Mouse (Mus musculus) MEL (cell line): ENCODE data around the gene Egf. TPM values are rescaled to one million over a fixed set of nuclear protein-coding genes. Genes with fewer than 3 reads are reported as not detected.

Experiments used
- DNase-seq: peaks from one replicate; pipeline ENCODE4 v3.0.0; 2011; ENCODE audit warnings: low read depth, low spot score
- H3K27ac ChIP-seq: 2 replicates; pipeline ENCODE4 v1.5.1; 2012; ENCODE audit warnings: low read depth, mild to moderate bottlenecking, control low read depth, low read length, moderate library complexity; ENCODE audit not compliant: control insufficient read depth
- H3K27me3 ChIP-seq, 2 experiments: fragments of 150-350 bp in 1 of 2; sonication (generic) in 1 of 2; 2 replicates each; pipeline ENCODE4 v1.6.1; 2012; ENCODE audit warnings: low read length in 2 of 2, mild to moderate bottlenecking in 2 of 2, improper control_type of control experiment in 1 of 2, moderate library complexity in 1 of 2; ENCODE audit not compliant: insufficient read depth in 2 of 2, control insufficient read depth in 1 of 2
- H3K36me3 ChIP-seq, 2 experiments: 2 replicates each; pipeline ENCODE4 v1.6.1; 2012 to 2014; ENCODE audit warnings: low read length in 2 of 2, improper control_type of control experiment in 1 of 2, inconsistent platforms in 1 of 2, mild to moderate bottlenecking in 1 of 2; ENCODE audit not compliant: insufficient read depth in 2 of 2, control insufficient read depth in 1 of 2
- H3K4me1 ChIP-seq, 2 experiments: fragments of 150-350 bp in 1 of 2; sonication (generic) in 1 of 2; 2 replicates each; pipeline ENCODE4 v1.6.1; 2012; ENCODE audit warnings: low read length in 2 of 2, improper control_type of control experiment in 1 of 2, mild to moderate bottlenecking in 1 of 2; ENCODE audit not compliant: insufficient read depth in 2 of 2, control insufficient read depth in 1 of 2
- H3K4me3 ChIP-seq, 2 experiments: fragments of 150-350 bp in 1 of 2; sonication (generic) in 1 of 2; 2 replicates each; pipeline ENCODE4 v1.5.1; 2012; ENCODE audit warnings: low read depth in 2 of 2, low read length in 2 of 2, mild to moderate bottlenecking in 2 of 2, moderate library complexity in 2 of 2, control low read depth in 1 of 2, improper control_type of control experiment in 1 of 2; ENCODE audit not compliant: control insufficient read depth in 1 of 2, insufficient read depth in 1 of 2
- H3K79me2 ChIP-seq: 2 replicates; pipeline ENCODE4 v1.6.1; 2012; ENCODE audit warnings: mild to moderate bottlenecking, low read length, moderate library complexity; ENCODE audit not compliant: control insufficient read depth, poor library complexity, insufficient read depth
- H3K9ac ChIP-seq: 2 replicates; pipeline ENCODE4 v1.6.1; 2012; ENCODE audit warnings: low read depth, mild to moderate bottlenecking, control low read depth, low read length, moderate library complexity; ENCODE audit not compliant: control insufficient read depth, poor library complexity, severe bottlenecking
- H3K9me3 ChIP-seq: fragments of 150-350 bp; sonication (generic); replicated peaks from 2 replicates; pipeline ENCODE4 v1.6.1; 2012; ENCODE audit warnings: mild to moderate bottlenecking, low read length, improper control_type of control experiment, moderate library complexity; ENCODE audit not compliant: insufficient read depth
- BHLHE40 ChIP-seq: IDR thresholded peaks from 2 replicates; pipeline ENCODE4 v1.6.1; 2012; ENCODE audit warnings: low read depth, mild to moderate bottlenecking, inconsistent platforms, low read length, improper control_type of control experiment, borderline replicate concordance
- CTCF ChIP-seq, 3 experiments: IDR thresholded peaks in 2 of 3; conservative IDR thresholded peaks in 1 of 3; 2 replicates each; pipeline ENCODE4 v1.5.1; 2011 to 2012; ENCODE audit warnings: low read length in 3 of 3, low read depth in 2 of 3, mild to moderate bottlenecking in 2 of 3, improper control_type of control experiment in 1 of 3, inconsistent platforms in 1 of 3, mixed read lengths in 1 of 3, moderate library complexity in 1 of 3; ENCODE audit not compliant: control insufficient read depth in 1 of 3, insufficient read depth in 1 of 3, poor library complexity in 1 of 3, severe bottlenecking in 1 of 3
- E2F4 ChIP-seq: IDR thresholded peaks from 2 replicates; pipeline ENCODE4 v1.6.1; 2011; ENCODE audit warnings: low read depth, low read length, improper control_type of control experiment, borderline replicate concordance
- EP300 ChIP-seq, 2 experiments: IDR thresholded peaks; 2 replicates each; pipeline ENCODE4 v1.6.1; 2011; ENCODE audit warnings: improper control_type of control experiment in 2 of 2, low read length in 2 of 2, low read depth in 1 of 2, mild to moderate bottlenecking in 1 of 2
- ETS1 ChIP-seq: IDR thresholded peaks from 2 replicates; pipeline ENCODE4 v1.6.1; 2012; ENCODE audit warnings: low read depth, mild to moderate bottlenecking, inconsistent platforms, low read length, improper control_type of control experiment, moderate library complexity
- GABPA ChIP-seq: IDR thresholded peaks from 2 replicates; pipeline ENCODE4 v1.6.1; 2012; ENCODE audit warnings: low read depth, mild to moderate bottlenecking, inconsistent platforms, low read length, improper control_type of control experiment, moderate library complexity
- GATA1 ChIP-seq: IDR thresholded peaks from 2 replicates; pipeline ENCODE4 v1.6.1; 2011; ENCODE audit warnings: low read depth, low read length, improper control_type of control experiment
- KAT2A ChIP-seq: conservative IDR thresholded peaks from 2 replicates; pipeline ENCODE4 v1.6.1; 2012; ENCODE audit warnings: low read depth, low read length, improper control_type of control experiment, inconsistent platforms
- MAFK ChIP-seq: IDR thresholded peaks from 2 replicates; pipeline ENCODE4 v1.6.1; 2011; ENCODE audit warnings: low read depth, mild to moderate bottlenecking, low read length, improper control_type of control experiment, borderline replicate concordance
- MEF2A ChIP-seq: IDR thresholded peaks from 2 replicates; pipeline ENCODE4 v1.6.1; 2014; ENCODE audit warnings: low read depth, mild to moderate bottlenecking, inconsistent platforms, low read length, improper control_type of control experiment; ENCODE audit not compliant: poor library complexity, insufficient replicate concordance, severe bottlenecking; ENCODE audit errors: extremely low read depth
- MXI1 ChIP-seq: IDR thresholded peaks from 2 replicates; pipeline ENCODE4 v1.6.1; 2011; ENCODE audit warnings: mild to moderate bottlenecking, low read depth, low read length, improper control_type of control experiment
- MYB ChIP-seq: IDR thresholded peaks from 2 replicates; pipeline ENCODE4 v1.6.1; 2011; ENCODE audit warnings: mild to moderate bottlenecking, low read depth, low read length, improper control_type of control experiment
- MYC ChIP-seq: IDR thresholded peaks from 2 replicates; pipeline ENCODE4 v1.6.1; 2011; ENCODE audit warnings: low read depth, mild to moderate bottlenecking, low read length, improper control_type of control experiment, moderate library complexity
- POLR2A ChIP-seq, 2 experiments: IDR thresholded peaks; 2 replicates each; pipeline ENCODE4 v1.6.1; 2011 to 2012; ENCODE audit warnings: low read length in 2 of 2, mild to moderate bottlenecking in 2 of 2, control low read depth in 1 of 2, improper control_type of control experiment in 1 of 2, low read depth in 1 of 2, moderate library complexity in 1 of 2; ENCODE audit not compliant: control insufficient read depth in 1 of 2, insufficient read depth in 1 of 2, poor library complexity in 1 of 2
- RCOR1 ChIP-seq: IDR thresholded peaks from 2 replicates; pipeline ENCODE4 v1.6.1; 2012; ENCODE audit warnings: low read depth, mild to moderate bottlenecking, inconsistent platforms, low read length, improper control_type of control experiment
- TAL1 ChIP-seq: IDR thresholded peaks from 2 replicates; pipeline ENCODE4 v1.6.1; 2012; ENCODE audit warnings: mild to moderate bottlenecking, inconsistent platforms, low read length, moderate library complexity, mixed read lengths
- TBP ChIP-seq: IDR thresholded peaks from 2 replicates; pipeline ENCODE4 v1.8.0; 2011; ENCODE audit warnings: low read depth, low read length, improper control_type of control experiment
- TCF12 ChIP-seq: IDR thresholded peaks from 2 replicates; pipeline ENCODE4 v1.6.1; 2014; ENCODE audit warnings: low read depth, mild to moderate bottlenecking, inconsistent platforms, low read length, improper control_type of control experiment, moderate library complexity
- UBTF ChIP-seq: IDR thresholded peaks from 2 replicates; pipeline ENCODE4 v1.6.1; 2012; ENCODE audit warnings: low read depth, mild to moderate bottlenecking, inconsistent platforms, low read length, improper control_type of control experiment, moderate library complexity, borderline replicate concordance; ENCODE audit not compliant: insufficient read depth
- USF1 ChIP-seq: IDR thresholded peaks from 2 replicates; pipeline ENCODE4 v1.6.1; 2014; ENCODE audit warnings: low read depth, mild to moderate bottlenecking, inconsistent platforms, low read length, improper control_type of control experiment, moderate library complexity
- ZC3H11A ChIP-seq: IDR thresholded peaks from 2 replicates; pipeline ENCODE4 v1.6.1; 2012; ENCODE audit warnings: low read depth, mild to moderate bottlenecking, inconsistent platforms, low read length, improper control_type of control experiment
- ZNF384 ChIP-seq: IDR thresholded peaks from 2 replicates; pipeline ENCODE4 v1.6.1; 2012; ENCODE audit warnings: low read depth, mild to moderate bottlenecking, inconsistent platforms, low read length, improper control_type of control experiment
- polyA plus RNA-seq, 2 experiments: library from polyadenylated mRNA; stranded (reverse) in 1 of 2; unstranded in 1 of 2; fragments of >175 nt in 1 of 2; fragments of >200 nt in 1 of 2; gene quantifications; 2 replicates each; pipeline versions ENCODE4 v1.2.1 to v1.2.4; 2012; ENCODE audit warnings: low replicate concordance in 2 of 2, low read depth in 1 of 2; ENCODE audit not compliant: insufficient read length in 2 of 2, insufficient read depth in 1 of 2, missing spikeins in 1 of 2
- total RNA-seq: library from RNA; depleted of rRNA; stranded (reverse); fragments of 300-350 nt; gene quantifications from 2 replicates; pipeline ENCODE4 v1.2.3, GENCODE M21; 2012

The Egf gene
- total and polyA plus RNA-seq, 3 experiments, result 1.5 to 3.1 TPM; not detected in 1

- no peaks in the 10 kb centered on the region for H3K36me3 ChIP-seq
- H3K9me3 ChIP-seq, result no peaks in the 10 kb centered on the region
- no peak overlapping the region for H3K9ac ChIP-seq
- DNase-seq, result no peak
- H3K79me2 ChIP-seq, result no peaks in the 10 kb centered on the region
- H3K4me3 ChIP-seq, result no peak overlapping the region
- TF ChIP-seq MYC (no peak), MYB (no peak), KAT2A (no peak), TAL1 (no peak), GABPA (no peak), MAFK (no peak), ZNF384 (no peak), ETS1 (no peak), GATA1 (no peak), BHLHE40 (no peak), TCF12 (no peak)
- no peaks in the 10 kb centered on the region for H3K4me1 ChIP-seq
- no peak overlapping the region for H3K27ac ChIP-seq
- no peaks in the 10 kb centered on the region; a peak in 1 of 4 replicates for H3K27me3 ChIP-seq
Observed at GRCm38 (mm10) chr3:129641621-129642020, 113.5 kb downstream of the Egf start.

- no peak overlapping the region for H3K9ac ChIP-seq
Observed at GRCm38 (mm10) chr3:129640211-129641000, 114.7 kb downstream of the Egf start.

More at GRCm38 (mm10) chr3:129640211-129641000, 114.7 kb downstream of the Egf start:
- H3K27ac ChIP-seq, result no peak overlapping the region
- DNase-seq, result no peak
- no peaks in the 10 kb centered on the region; a peak in 1 of 4 replicates for H3K36me3 ChIP-seq
- TF ChIP-seq E2F4, result no peak
- TF ChIP-seq MEF2A, result no peak
- TF ChIP-seq CTCF (IDR thresholded peaks at IDR 0.05 in 2 of 3, conservative IDR thresholded peaks at IDR 0.05 in 1 of 3; ENCODE audit: control insufficient read depth in 1 of 3, insufficient read depth in 1 of 3, low read depth in 2 of 3, low read length in 3 of 3, poor library complexity in 1 of 3, severe bottlenecking in 1 of 3), result no peak
- TF ChIP-seq USF1, result no peak
- no peak for TF ChIP-seq ZC3H11A
- TF ChIP-seq POLR2A (IDR thresholded peaks at IDR 0.05; ENCODE audit: control insufficient read depth in 1 of 2, insufficient read depth in 1 of 2, low read depth in 1 of 2, low read length in 2 of 2, poor library complexity in 1 of 2), result no peak
- TF ChIP-seq RCOR1, result no peak
- no peak for TF ChIP-seq MYB
- no peak for TF ChIP-seq UBTF
- TF ChIP-seq ZNF384, result no peak
- TF ChIP-seq EP300 (IDR thresholded peaks at IDR 0.05; ENCODE audit: low read depth in 1 of 2, low read length in 2 of 2), result no peak
- no peak for TF ChIP-seq MXI1
- TF ChIP-seq TBP, result no peak
- no peaks in the 10 kb centered on the region for H3K27me3 ChIP-seq
- H3K4me1 ChIP-seq, result no peaks in the 10 kb centered on the region
- H3K79me2 ChIP-seq, result no peaks in the 10 kb centered on the region
- H3K9me3 ChIP-seq, result no peaks in the 10 kb centered on the region
- no peak overlapping the region for H3K4me3 ChIP-seq
